Mouse (Mus musculus) bone marrow, adult 2 months (tissue): ENCODE measurements around the gene Cblb.

Source experiments
- CTCF ChIP-seq: fragments of 200-500 bp; IDR thresholded peaks from 2 replicates; pipeline ENCODE4 v1.5.1; 2011; ENCODE audit warnings: low read length, control low read depth; ENCODE audit not compliant: control insufficient read depth, insufficient read depth
- POLR2A ChIP-seq: fragments of 200-500 bp; IDR thresholded peaks from 2 replicates; pipeline ENCODE4 v1.6.1; 2011; ENCODE audit warnings: low read depth, mild to moderate bottlenecking, control low read depth, low read length, borderline replicate concordance; ENCODE audit not compliant: control insufficient read depth

DNA sequence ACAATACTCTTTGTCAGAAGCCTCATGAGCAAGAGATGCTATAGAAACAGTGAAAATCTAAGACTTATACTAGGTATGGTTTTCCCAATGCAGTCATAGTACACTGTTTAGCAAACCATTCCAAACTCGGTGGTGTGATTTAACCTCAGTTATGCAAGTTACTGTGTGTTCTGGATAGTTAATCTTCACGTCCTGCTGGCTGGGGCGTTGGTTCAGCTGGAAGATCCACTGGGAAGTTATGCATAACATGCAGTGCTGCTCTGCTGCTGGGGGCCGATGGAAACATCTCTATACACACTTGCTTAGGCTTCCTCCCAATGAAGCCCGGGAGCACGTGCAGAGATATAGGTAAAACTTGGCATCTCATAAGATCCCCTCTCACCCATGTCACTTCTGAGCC is 69.4 kb downstream of the Cblb start:
- TF ChIP-seq POLR2A = no peak
- no peak for TF ChIP-seq CTCF
